Mouse (Mus musculus) hindbrain, embryonic 11.5 days (tissue): ENCODE data around the gene Hmgxb4. TPM values are rescaled to one million over a fixed set of nuclear protein-coding genes. Genes with fewer than 3 reads are reported as not detected.
A peak's percentile ranks its signal among the peaks of the same experiment; 100 is the strongest.

Source experiments
- ATAC-seq: fragments of 200-750 bp; cut with Nextera tagmentation; 2 replicates; pipeline ENCODE4 v1.8.0; 2017; ENCODE audit warnings: mild to moderate bottlenecking, moderate TSS enrichment, moderate library complexity; ENCODE audit not compliant: low FRiP score
- DNase-seq: peaks from one replicate; pipeline ENCODE4 v3.0.0-alpha.2; 2015; ENCODE audit warnings: low spot score
- H3K27ac ChIP-seq: fragments of 300-500 bp; sonication (generic); 2 replicates; pipeline ENCODE4 v1.5.1; 2014; ENCODE audit warnings: mild to moderate bottlenecking, low read depth, low read length
- H3K27me3 ChIP-seq: fragments of 300-500 bp; sonication (generic); 2 replicates; pipeline ENCODE4 v1.6.1; 2014; ENCODE audit warnings: mild to moderate bottlenecking, low read length, moderate library complexity, mixed read lengths; ENCODE audit not compliant: control insufficient read depth, insufficient read depth
- H3K36me3 ChIP-seq: fragments of 300-500 bp; sonication (generic); 2 replicates; pipeline ENCODE4 v1.6.1; 2014; ENCODE audit warnings: mild to moderate bottlenecking, low read length, moderate library complexity, mixed read lengths; ENCODE audit not compliant: control insufficient read depth, insufficient read depth
- H3K4me1 ChIP-seq: fragments of 300-500 bp; sonication (generic); replicated peaks from 2 replicates; pipeline ENCODE4 v1.6.1; 2014; ENCODE audit warnings: low read length, mixed read lengths; ENCODE audit not compliant: control insufficient read depth, insufficient read depth
- H3K4me2 ChIP-seq: fragments of 300-500 bp; sonication (generic); replicated peaks from 2 replicates; pipeline ENCODE4 v1.6.1; 2014; ENCODE audit warnings: mild to moderate bottlenecking, low read depth, low read length
- H3K4me3 ChIP-seq: fragments of 300-500 bp; sonication (generic); 2 replicates; pipeline ENCODE4 v1.5.1; 2014; ENCODE audit warnings: low read depth, low read length
- H3K9ac ChIP-seq: fragments of 300-500 bp; sonication (generic); 2 replicates; pipeline ENCODE4 v1.6.1; 2014; ENCODE audit warnings: low read depth, low read length
- H3K9me3 ChIP-seq: fragments of 300-500 bp; sonication (generic); 2 replicates; pipeline ENCODE4 v1.6.1; 2016; ENCODE audit warnings: low read length; ENCODE audit not compliant: control insufficient read depth
- WGBS: fragments of 180-500 bp; shearing (Covaris S2); extraction: QIAGEN DNeasy Blood & Tissue Kit; methylation state at CpG from one replicate; pipeline ENCODE4 v1.1.7; 2014; 5-methylcytosine and 5-hydroxymethylcytosine counted together
- polyA plus RNA-seq: library from polyadenylated mRNA; unstranded; fragments of >200 nt; fragmentation: Nextera tagmentation; extraction: Ambion mirVana; gene quantifications from 2 replicates; pipeline ENCODE4 v1.2.1, GENCODE M21; 2014

Gene Hmgxb4
- polyA plus RNA-seq, 1 experiment from 2014 or later: 56.1 TPM

DNA sequence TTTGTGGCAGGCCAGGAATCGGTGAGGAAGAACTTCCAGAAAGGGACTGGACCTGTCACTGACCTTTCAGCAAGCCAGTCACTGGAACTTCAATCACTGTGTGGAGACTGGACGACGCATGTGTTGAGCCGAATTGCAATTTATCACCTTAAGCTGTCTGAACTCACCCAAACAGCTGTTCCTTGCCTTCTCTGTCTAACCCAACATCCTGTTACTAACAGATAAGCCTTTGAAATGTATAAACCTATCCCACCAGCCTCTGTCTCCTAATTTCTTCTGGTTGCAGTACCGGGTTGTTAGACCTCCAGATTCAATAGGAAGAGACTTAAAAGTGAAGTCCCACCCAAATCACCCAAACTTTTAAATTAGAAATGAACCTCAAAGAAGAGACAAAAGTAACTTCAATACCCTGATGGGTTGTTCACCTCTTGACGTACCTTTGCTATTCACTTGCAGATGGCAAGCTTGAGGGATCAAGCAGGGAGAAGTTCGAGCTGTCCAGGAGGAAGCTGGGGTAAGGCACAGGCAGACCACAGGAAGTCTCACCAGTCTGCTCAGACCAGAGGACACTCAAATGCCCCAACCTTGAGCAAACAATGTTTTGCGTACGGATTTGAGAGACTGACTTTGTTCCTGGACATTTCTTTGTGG lies 13.0 kb upstream of the Hmgxb4 start:
- ATAC-seq: no peak
- no peaks in the 10 kb centered on the region for H3K4me1 ChIP-seq
- H3K9ac ChIP-seq: no peak overlapping the region
- no peaks in the 10 kb centered on the region for H3K9me3 ChIP-seq
- no peaks in the 10 kb centered on the region for H3K27me3 ChIP-seq
- H3K4me3 ChIP-seq: no peak overlapping the region
- no peak for DNase-seq
- 66% methylated on average over 9 of the region's 9 CpGs for WGBS
- H3K27ac ChIP-seq: no peak overlapping the region
- H3K36me3 ChIP-seq: no peaks in the 10 kb centered on the region
- H3K4me2 ChIP-seq: no peak overlapping the region

DNA sequence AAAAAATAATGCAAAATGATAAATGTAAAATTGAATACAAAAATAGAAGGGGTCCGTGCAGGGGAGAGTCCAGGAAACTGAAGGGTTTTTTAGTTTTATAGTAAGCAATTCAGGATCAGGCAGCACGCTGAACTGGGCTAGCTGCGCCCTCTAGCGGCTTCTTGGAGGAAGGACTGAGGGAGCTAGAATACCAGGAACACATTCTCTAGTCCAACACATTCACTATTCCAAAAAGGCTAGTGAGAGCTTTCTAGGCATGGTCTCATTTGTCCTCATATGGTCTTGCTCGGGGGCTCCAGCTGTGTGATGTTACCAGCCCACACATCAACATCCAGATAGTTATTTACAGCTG lies 12.5 kb upstream of the Hmgxb4 start:
- no peak overlapping the region for H3K9ac ChIP-seq
- H3K4me2 ChIP-seq: no peak overlapping the region
- H3K4me1 ChIP-seq: no peaks in the 10 kb centered on the region
- H3K9me3 ChIP-seq: no peaks in the 10 kb centered on the region
- DNase-seq (peak; percentile 78), ATAC-seq (peak; percentile 66)
- H3K36me3 ChIP-seq: no peaks in the 10 kb centered on the region
- H3K27ac ChIP-seq: no peak overlapping the region
- H3K4me3 ChIP-seq: no peak overlapping the region
- WGBS: 3% methylated on average over 5 of the region's 5 CpGs
- no peaks in the 10 kb centered on the region for H3K27me3 ChIP-seq

DNA sequence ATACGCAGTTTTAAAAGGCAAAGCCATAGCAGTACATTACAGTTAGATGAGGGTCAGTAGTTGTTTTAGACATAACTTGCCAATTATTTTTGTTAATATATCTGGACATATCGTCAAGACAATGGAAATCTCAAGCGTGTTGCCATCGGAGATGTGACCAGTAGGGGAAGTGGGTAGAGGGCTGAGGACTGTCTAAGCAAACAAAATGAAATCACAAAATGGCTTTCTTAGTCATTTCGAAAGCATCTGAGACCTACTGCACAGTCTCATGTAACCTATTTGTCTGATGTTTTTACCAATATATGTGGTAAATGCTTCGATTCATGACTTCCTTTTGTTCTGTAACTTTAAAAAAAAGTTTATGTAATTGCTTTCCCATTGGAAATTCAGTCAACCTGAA lies 11.3 kb upstream of the Hmgxb4 start:
- no peaks in the 10 kb centered on the region for H3K27me3 ChIP-seq
- DNase-seq (no peak), ATAC-seq (no peak)
- no peak overlapping the region for H3K27ac ChIP-seq
- H3K9me3 ChIP-seq: no peaks in the 10 kb centered on the region
- no peak overlapping the region for H3K4me2 ChIP-seq
- no peak overlapping the region for H3K4me3 ChIP-seq
- no peaks in the 10 kb centered on the region for H3K4me1 ChIP-seq
- no peak overlapping the region for H3K9ac ChIP-seq
- 89% methylated on average over 6 of the region's 6 CpGs for WGBS
- no peaks in the 10 kb centered on the region for H3K36me3 ChIP-seq

- no peak overlapping the region for H3K4me3 ChIP-seq
- no peaks in the 10 kb centered on the region for H3K27me3 ChIP-seq
- no peak overlapping the region for H3K27ac ChIP-seq
- 88% methylated on average over 5 of the region's 5 CpGs for WGBS
- ATAC-seq: no peak
- no peaks in the 10 kb centered on the region for H3K9me3 ChIP-seq
- H3K4me2 ChIP-seq: no peak overlapping the region
- no peaks in the 10 kb centered on the region for H3K4me1 ChIP-seq
- DNase-seq: no peak
- no peaks in the 10 kb centered on the region for H3K36me3 ChIP-seq
- no peak overlapping the region for H3K9ac ChIP-seq
These were observed 5.7 kb upstream of the Hmgxb4 start for GRCm38 (mm10) chr8:74987436-74987835.

- Histone ChIP-seq H3K4me1 (no peaks in the 10 kb centered on the region; the same call in 1 of the 2 replicates), H3K27me3 (no peaks in the 10 kb centered on the region), H3K4me2 (no peak overlapping the region), H3K36me3 (no peaks in the 10 kb centered on the region), H3K9me3 (no peaks in the 10 kb centered on the region), H3K27ac (no peak overlapping the region), H3K9ac (no peak overlapping the region), H3K4me3 (no peak overlapping the region)
- DNase-seq (no peak), ATAC-seq (no peak)
- 20% methylated on average over 15 of the region's 15 CpGs for WGBS
These were observed 3.1 kb upstream of the Hmgxb4 start for GRCm38 (mm10) chr8:74990021-74990420.

- Histone ChIP-seq H3K9ac (peak overlapping the region; percentile 99), H3K9me3 (no peaks in the 10 kb centered on the region), H3K4me1 (no peaks in the 10 kb centered on the region; the same call in 1 of the 2 replicates), H3K4me2 (peak overlapping the region; percentile 49), H3K27me3 (no peaks in the 10 kb centered on the region), H3K27ac (peak overlapping the region; percentile 93), H3K4me3 (peak overlapping the region; percentile 67), H3K36me3 (no peaks in the 10 kb centered on the region)
- peak; percentile 95 for ATAC-seq
- under 1% methylated on average over 94 of the region's 111 CpGs for WGBS
- DNase-seq: peak; percentile 90
These were observed 607 bp downstream of the Hmgxb4 start for GRCm38 (mm10) chr8:74993475-74994451.

DNA sequence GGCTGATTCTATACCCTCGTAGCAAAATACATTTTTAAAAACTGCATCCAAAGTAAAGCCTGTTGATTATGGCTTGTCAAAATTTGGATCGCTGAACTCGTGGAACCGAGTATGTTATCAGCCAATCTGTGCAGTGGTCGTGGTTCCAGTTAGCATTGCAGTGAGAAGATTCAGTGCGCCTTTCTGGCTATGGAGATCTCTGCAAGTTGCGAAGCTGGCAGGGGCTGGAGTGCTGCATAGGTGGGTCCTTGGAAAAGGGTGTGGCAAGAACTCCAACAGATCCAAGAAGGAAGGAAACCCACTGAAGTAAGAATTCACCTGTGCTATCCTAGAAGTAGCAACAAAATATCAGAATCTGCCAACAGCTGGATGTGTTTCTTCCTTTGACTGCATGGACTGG lies 1.4 kb downstream of the Hmgxb4 start:
- Histone ChIP-seq H3K4me3 (peak overlapping the region; percentile 67), H3K36me3 (no peaks in the 10 kb centered on the region), H3K27me3 (no peaks in the 10 kb centered on the region), H3K9ac (peak overlapping the region; percentile 42), H3K9me3 (no peaks in the 10 kb centered on the region), H3K27ac (peak overlapping the region; percentile 93; the same call in 1 of the 2 replicates), H3K4me1 (no peaks in the 10 kb centered on the region; the same call in 1 of the 2 replicates), H3K4me2 (peak overlapping the region; percentile 49)
- DNase-seq: peak; percentile 28
- WGBS: 7% methylated on average over 7 of the region's 7 CpGs
- ATAC-seq: peak; percentile 5; the same call in 1 of the 2 replicates

GRCm38 (mm10) chr8:75000431-75000830 lies 7.3 kb downstream of the Hmgxb4 start:
- no peak overlapping the region for H3K27ac ChIP-seq
- no peak overlapping the region for H3K4me2 ChIP-seq
- H3K36me3 ChIP-seq: peaks cover 13% of the 10 kb centered on the region
- DNase-seq: no peak
- 97% methylated on average over 3 of the region's 3 CpGs for WGBS
- H3K4me3 ChIP-seq: no peak overlapping the region
- no peak overlapping the region for H3K9ac ChIP-seq
- H3K27me3 ChIP-seq: no peaks in the 10 kb centered on the region
- no peaks in the 10 kb centered on the region for H3K9me3 ChIP-seq
- H3K4me1 ChIP-seq: no peaks in the 10 kb centered on the region
- ATAC-seq: no peak
